Mouse (Mus musculus) liver, embryonic 14.5 days (tissue): ENCODE data around the gene Gclc.

Experiments
- CTCF ChIP-seq: IDR thresholded peaks from 2 replicates; pipeline ENCODE4 v1.5.1; 2016; ENCODE audit warnings: antibody characterized with exemption, low read depth, control low read depth
- EP300 ChIP-seq: IDR thresholded peaks from 2 replicates; pipeline ENCODE4 v1.6.1; 2016; ENCODE audit warnings: antibody characterized with exemption, low read depth

DNA sequence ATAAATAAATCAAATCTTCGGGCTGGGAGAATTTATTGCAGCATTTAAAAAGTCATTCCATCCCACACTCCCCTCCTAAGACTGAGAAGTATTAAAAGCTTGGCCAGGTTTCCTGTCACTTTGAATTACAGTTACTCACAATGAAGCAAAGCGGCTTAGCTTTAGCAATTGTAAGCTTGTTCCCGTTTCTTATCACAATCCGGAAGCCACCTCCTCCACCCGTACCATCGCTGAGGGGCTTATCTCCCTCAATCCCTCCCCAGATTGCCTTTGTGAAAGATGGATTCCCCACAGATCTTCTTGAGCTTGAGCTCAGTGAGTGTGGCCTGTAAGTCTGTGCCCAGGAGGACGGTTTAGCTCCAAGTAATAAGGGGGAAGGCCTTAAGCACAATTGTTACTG, 64.5 kb downstream of the Gclc start:
- no peak for TF ChIP-seq CTCF
- TF ChIP-seq EP300: no peak
